Mouse (Mus musculus): ENCODE results near the gene Fahd1. TPM values are rescaled to one million over a fixed set of nuclear protein-coding genes. Genes with fewer than 3 reads are reported as not detected.

Gene Fahd1
- polyA plus RNA-seq, 2 experiments: 24.0 to 37.2 TPM

DNA sequence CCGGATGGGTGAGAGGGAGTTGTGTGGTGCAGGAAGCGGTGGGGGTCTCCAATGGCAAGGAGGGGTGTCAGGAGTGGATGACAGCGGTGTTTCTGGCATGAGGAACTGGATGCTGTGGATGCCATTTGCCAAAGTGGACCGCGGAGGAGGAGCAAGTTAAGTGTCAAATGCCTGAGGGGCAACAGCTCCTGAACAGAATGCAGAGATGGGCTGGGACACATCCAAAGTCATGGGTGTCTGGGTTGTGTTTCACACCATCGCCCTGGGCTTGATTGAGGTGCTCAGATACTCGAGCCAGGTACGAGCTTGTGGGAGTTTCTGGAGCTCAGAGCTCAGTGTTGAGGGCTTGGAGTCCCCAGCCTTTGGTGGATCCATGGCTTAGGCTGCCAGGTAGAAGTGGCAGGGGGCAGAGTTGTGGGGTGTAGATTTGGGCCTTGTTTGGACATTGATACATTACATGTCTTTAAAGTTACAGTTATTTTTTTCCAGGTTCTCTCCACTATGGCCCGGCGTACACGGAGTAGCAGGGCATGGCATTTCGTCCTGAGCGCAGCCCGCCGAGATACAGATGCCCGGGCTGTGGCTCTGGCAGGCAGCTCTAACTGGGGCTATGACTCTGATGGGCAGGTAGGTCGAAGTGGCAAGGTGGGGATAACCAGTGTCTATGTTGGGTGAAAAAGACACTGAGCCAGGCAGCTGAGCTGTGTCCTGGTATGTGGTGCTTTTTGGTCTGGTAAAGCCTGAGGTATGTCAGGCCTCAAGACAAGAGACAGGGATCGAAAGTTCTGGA, 37.3 kb upstream of the Fahd1 start:
- Histone ChIP-seq H3K9ac (replicated peaks) (peak overlapping the region; percentile 81), H3K4me3 (ENCODE audit: insufficient read depth in 1 of 2, low read depth in 2 of 2, low read length in 2 of 2) (peak overlapping the region; percentile 85 to 96), H3K27me3 (ENCODE audit: control insufficient read depth, insufficient read depth, low read length) (no peaks in the 10 kb centered on the region), H3K4me1 (replicated peaks; ENCODE audit: control insufficient read depth in 2 of 2, insufficient read depth in 2 of 2, low read length in 1 of 2) (peaks cover 14 to 19% of the 10 kb centered on the region in 2 experiments), H3K4me2 (ENCODE audit: low read depth) (peak overlapping the region; percentile 89), H3K36me3 (replicated peaks; ENCODE audit: control insufficient read depth, insufficient read depth, low read depth) (peaks cover 66% of the 10 kb centered on the region), H3K9me3 (ENCODE audit: control insufficient read depth, low read length) (no peaks in the 10 kb centered on the region), H3K27ac (peak overlapping the region; percentile 52)
- ATAC-seq (ENCODE audit: insufficient read depth) (no peak), DNase-seq (ENCODE audit: low read depth in 3 of 3, low spot score in 3 of 3) (no peak)
- TF ChIP-seq CTCF (IDR thresholded peaks at IDR 0.05; ENCODE audit: low read depth): no peak
- TF ChIP-seq EP300 (IDR thresholded peaks at IDR 0.05; ENCODE audit: low read depth): no peak
- WGBS (ENCODE audit: insufficient replicate concordance): 59% methylated on average over 18 of the region's 18 CpGs

DNA sequence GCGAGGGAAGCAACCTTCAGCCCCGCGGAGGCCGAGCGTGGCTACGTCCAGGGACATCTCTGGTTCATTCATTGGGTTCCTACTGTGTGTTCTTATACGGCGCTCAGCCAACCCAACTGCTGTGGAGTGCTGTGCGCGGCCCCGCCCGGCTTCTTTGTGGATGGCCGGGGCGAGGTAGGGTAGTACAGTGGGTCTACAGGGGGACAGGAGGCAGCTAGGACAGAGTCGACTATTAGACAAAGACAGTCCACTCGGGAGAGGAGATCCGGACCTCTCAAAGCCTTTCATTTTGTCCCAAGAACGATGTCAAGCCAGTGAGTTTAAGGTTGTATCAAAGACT, 36.7 kb upstream of the Fahd1 start:
- Histone ChIP-seq H3K4me3 (ENCODE audit: insufficient read depth in 1 of 2, low read depth in 2 of 2, low read length in 2 of 2) (peak overlapping the region; percentile 85 to 96), H3K27ac (peak overlapping the region; percentile 52), H3K36me3 (replicated peaks; ENCODE audit: control insufficient read depth, insufficient read depth, low read depth) (peaks cover 61% of the 10 kb centered on the region), H3K4me2 (ENCODE audit: low read depth) (peak overlapping the region; percentile 89), H3K9me3 (ENCODE audit: control insufficient read depth, low read length) (no peaks in the 10 kb centered on the region), H3K4me1 (replicated peaks; ENCODE audit: control insufficient read depth in 2 of 2, insufficient read depth in 2 of 2, low read length in 1 of 2) (peaks cover 14 to 19% of the 10 kb centered on the region in 2 experiments), H3K9ac (replicated peaks) (peak overlapping the region; percentile 81), H3K27me3 (ENCODE audit: control insufficient read depth, insufficient read depth, low read length) (no peaks in the 10 kb centered on the region)
- ATAC-seq (ENCODE audit: insufficient read depth) (peak; percentile 50), DNase-seq (ENCODE audit: low read depth in 3 of 3, low spot score in 3 of 3) (no peak)
- no peak for TF ChIP-seq EP300 (IDR thresholded peaks at IDR 0.05; ENCODE audit: low read depth)
- under 1% methylated on average over 18 of the region's 18 CpGs for WGBS (ENCODE audit: insufficient replicate concordance)

DNA sequence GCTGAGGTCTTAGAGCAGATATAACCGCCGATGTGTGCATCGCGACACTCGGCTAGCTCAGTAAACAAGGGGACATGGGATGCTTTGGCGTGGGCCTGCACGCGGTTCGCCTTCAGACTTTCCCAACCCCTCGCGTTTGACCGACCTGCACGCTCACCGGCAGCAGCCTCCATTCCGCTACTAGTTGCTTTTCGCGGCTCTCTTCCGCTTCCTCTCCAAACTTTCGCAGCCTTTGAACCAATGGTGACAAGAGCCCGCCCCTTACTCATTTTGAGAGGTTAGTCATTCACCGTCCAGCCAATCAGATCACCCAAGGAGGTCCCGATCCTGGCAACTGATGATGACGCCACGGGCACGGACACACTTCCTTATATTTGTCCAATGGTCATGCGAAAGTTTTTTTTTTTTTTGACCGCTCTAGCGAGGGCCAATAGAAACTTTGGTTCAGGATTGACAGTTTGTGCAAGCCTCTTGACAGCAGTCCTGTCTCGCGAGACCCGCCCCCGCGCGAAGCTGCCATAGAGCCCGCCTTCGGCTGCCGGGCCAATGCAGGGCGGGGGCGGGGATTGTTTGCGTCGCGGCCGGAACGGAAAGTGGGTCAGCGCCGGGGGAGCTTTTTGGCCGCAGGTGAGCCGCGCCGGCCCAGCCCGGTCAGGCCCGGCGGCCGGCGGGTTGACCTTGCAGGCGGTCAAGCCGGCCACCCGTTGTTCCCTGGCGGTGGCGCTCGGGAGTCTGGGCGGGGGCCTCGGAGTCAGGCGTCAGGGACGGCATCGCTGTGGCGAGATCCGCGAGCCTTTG, 36.2 kb upstream of the Fahd1 start, which contains the start of the genes Nubp2 and Spsb3:
Gene Nubp2, minus strand, starts transcription at position 216 of the 798 bp plus-strand sequence.
Gene Spsb3, plus strand, starts transcription at position 510 of the 798 bp plus-strand sequence.
- under 1% methylated on average over 69 of the region's 69 CpGs for WGBS (ENCODE audit: insufficient replicate concordance)
- Histone ChIP-seq H3K9me3 (ENCODE audit: control insufficient read depth, low read length) (no peaks in the 10 kb centered on the region), H3K27ac (peak within 1 kb of the TSS; percentile 52), H3K27me3 (ENCODE audit: control insufficient read depth, insufficient read depth, low read length) (no peaks in the 10 kb centered on the region), H3K4me1 (replicated peaks; ENCODE audit: control insufficient read depth in 2 of 2, insufficient read depth in 2 of 2, low read length in 1 of 2) (peaks cover 14 to 19% of the 10 kb centered on the region in 2 experiments), H3K4me2 (ENCODE audit: low read depth) (peak within 1 kb of the TSS; percentile 99), H3K4me3 (ENCODE audit: insufficient read depth in 1 of 2, low read depth in 2 of 2, low read length in 2 of 2) (peak within 1 kb of the TSS; percentile 96 to 97), H3K36me3 (replicated peaks; ENCODE audit: control insufficient read depth, insufficient read depth, low read depth) (peaks cover 55% of the 10 kb centered on the region), H3K9ac (replicated peaks) (peak within 1 kb of the TSS; percentile 81)
- ATAC-seq (ENCODE audit: insufficient read depth): peak; percentile 89
- TF ChIP-seq EP300 (IDR thresholded peaks at IDR 0.05; ENCODE audit: low read depth) (peak; percentile 63), CTCF (IDR thresholded peaks at IDR 0.05; ENCODE audit: low read depth) (peak; percentile 32; the same call in 1 of the 2 replicates)
- DNase-seq (ENCODE audit: low read depth in 3 of 3, low spot score in 3 of 3): peak; percentile 99 to 100 (median 100)

DNA sequence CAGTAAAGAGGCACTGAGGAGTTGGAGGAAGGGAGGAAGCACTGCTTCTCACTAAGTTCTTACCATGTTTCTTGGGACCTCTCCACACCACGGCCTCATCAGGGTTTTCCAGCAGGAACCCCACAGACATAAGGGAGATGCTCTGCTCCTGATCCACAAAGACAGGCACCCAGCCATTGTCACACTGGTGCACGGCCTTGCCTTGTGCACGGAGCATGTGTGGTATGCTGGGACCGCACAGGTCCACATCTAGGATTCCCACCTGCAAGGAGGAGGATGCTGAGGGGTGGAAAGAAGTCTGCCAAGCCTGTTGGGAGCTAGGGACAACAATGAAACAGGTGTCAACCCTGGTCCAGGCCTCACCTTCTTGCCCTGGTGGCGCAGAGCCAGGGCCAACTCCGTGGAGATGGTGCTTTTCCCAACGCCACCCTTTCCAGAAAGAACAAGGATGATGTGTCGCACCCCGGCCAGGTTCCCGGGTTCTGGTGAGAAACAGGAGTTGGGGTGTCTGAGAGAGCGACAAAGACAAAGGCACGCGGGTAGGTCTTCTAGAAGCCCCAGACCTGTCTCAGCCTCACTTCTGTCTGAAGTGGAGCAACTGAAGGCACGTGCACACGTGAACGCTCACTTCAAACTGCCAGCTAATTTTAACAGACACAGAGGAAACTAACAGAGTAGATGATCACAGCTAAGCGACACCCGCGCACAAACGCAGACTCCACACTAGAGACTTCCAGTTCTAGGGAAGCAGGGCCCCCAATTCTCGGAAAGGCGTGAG, 35.4 kb upstream of the Fahd1 start:
- TF ChIP-seq EP300 (IDR thresholded peaks at IDR 0.05; ENCODE audit: low read depth) (no peak), CTCF (IDR thresholded peaks at IDR 0.05; ENCODE audit: low read depth) (no peak)

More for the DNA sequence above, 35.4 kb upstream of the Fahd1 start:
- Histone ChIP-seq H3K27ac (peak overlapping the region; percentile 40), H3K4me1 (replicated peaks; ENCODE audit: control insufficient read depth in 2 of 2, insufficient read depth in 2 of 2, low read length in 1 of 2) (peaks cover 14 to 19% of the 10 kb centered on the region in 2 experiments), H3K4me3 (ENCODE audit: insufficient read depth in 1 of 2, low read depth in 2 of 2, low read length in 2 of 2) (peak overlapping the region; percentile 96 to 97), H3K36me3 (replicated peaks; ENCODE audit: control insufficient read depth, insufficient read depth, low read depth) (peaks cover 47% of the 10 kb centered on the region), H3K4me2 (ENCODE audit: low read depth) (peak overlapping the region; percentile 99), H3K9ac (replicated peaks) (peak overlapping the region; percentile 81), H3K27me3 (ENCODE audit: control insufficient read depth, insufficient read depth, low read length) (no peaks in the 10 kb centered on the region), H3K9me3 (ENCODE audit: control insufficient read depth, low read length) (no peaks in the 10 kb centered on the region)
- WGBS (ENCODE audit: insufficient replicate concordance): 20% methylated on average over 22 of the region's 22 CpGs
- DNase-seq (ENCODE audit: low read depth in 3 of 3, low spot score in 3 of 3) (no peak), ATAC-seq (ENCODE audit: insufficient read depth) (no peak)

All from liver, embryonic 14.5 days (tissue).